Mouse (Mus musculus): ENCODE data around the gene Ip6k3. TPM values are rescaled to one million over a fixed set of nuclear protein-coding genes. Genes with fewer than 3 reads are reported as not detected.

Ip6k3 gene
- polyA plus RNA-seq (2015; fragmentation: Nextera tagmentation; extraction: Ambion mirVana) = 0.44 and 0.49 TPM in 2 replicates

DNA sequence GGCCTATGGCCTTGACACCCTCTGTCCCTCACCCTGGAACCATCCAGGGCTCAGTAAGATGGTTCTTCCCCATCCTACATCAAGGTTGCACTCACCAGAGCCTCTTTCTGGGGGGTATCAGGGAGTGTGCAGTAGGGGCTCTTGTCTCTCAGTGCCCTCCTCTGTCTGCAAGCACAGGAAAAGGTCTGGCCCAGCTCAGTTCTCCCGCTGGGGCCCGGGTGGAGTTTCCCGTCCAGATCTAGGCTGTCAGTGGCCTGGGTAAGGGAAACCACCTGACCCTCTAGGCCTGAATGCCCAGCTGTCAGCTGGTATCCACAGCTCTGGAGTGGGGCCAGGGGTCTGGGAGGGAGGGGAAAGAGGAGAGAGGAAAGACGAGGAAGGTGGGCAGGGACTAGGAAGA, at the start of gene Ip6k3:
TSS of gene Ip6k3 (minus strand) at position 251 of the 400 bp plus-strand sequence.
- no peak within 1 kb of the TSS for H3K4me3 ChIP-seq (ENCODE audit: low read length)
- no peaks in the 10 kb centered on the region for H3K36me3 ChIP-seq (ENCODE audit: control insufficient read depth, insufficient read depth)
- no peak within 1 kb of the TSS for H3K9ac ChIP-seq (ENCODE audit: low read length)
- WGBS = 28% methylated on average over 4 of the region's 4 CpGs
- no peaks in the 10 kb centered on the region for H3K9me3 ChIP-seq (replicated peaks; ENCODE audit: control insufficient read depth, low read length)
- H3K27ac ChIP-seq (ENCODE audit: low read length) = no peak within 1 kb of the TSS
- ATAC-seq (replicated peaks; ENCODE audit: extremely low read depth, insufficient read depth, low FRiP score) = peak; percentile 58; the same call in 1 of the 2 replicates
- H3K27me3 ChIP-seq (ENCODE audit: control insufficient read depth, insufficient read depth, low read length) = no peaks in the 10 kb centered on the region
- no peaks in the 10 kb centered on the region for H3K4me1 ChIP-seq (ENCODE audit: control insufficient read depth, insufficient read depth, low read length)
- H3K4me2 ChIP-seq (ENCODE audit: low read depth, low read length) = no peak within 1 kb of the TSS

DNA sequence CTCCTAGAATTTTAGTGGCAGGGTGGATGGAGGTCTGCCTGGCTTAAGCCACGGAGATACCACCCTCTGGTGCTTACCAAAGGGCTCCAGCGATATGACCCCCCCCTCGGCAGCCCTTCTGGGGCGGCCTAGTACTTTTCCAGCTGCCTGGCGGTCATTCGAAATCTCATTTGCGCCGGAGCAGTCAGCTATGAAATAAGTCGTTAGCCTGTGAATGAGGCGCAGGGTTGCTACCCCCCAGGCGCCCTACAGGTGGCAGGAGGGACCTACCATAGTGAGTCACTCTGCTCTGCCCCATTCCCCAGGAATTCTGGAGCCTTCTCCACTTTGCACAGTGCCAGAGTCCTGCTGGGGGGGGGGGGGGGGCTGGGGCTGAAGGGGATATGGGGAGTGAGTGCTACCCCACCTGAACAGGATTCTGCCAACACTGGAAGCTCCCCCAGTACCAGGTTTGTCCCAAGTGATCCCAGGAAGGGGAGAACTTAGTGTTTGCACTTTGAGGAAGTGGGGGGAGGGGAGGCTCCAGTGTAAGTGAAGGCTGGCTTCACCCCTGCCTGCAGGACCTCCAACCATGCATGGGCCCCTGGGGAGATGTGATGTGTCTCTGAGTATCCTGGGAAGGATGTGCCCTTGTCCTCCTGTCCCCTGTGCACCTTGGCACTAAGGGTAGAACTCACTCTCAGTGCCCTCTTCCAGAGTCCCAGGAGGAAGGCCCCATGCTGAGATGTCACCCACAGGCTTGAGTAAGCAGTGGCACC, 45.4 kb upstream of the Ip6k3 start:
- Histone ChIP-seq H3K4me2 (ENCODE audit: low read depth, low read length) (peak overlapping the region; percentile 16; the same call in 1 of the 2 replicates), H3K9me3 (replicated peaks; ENCODE audit: control insufficient read depth, low read length) (peaks cover 4% of the 10 kb centered on the region; the same call in 1 of the 2 replicates), H3K36me3 (ENCODE audit: control insufficient read depth, insufficient read depth) (no peaks in the 10 kb centered on the region), H3K27me3 (ENCODE audit: control insufficient read depth, insufficient read depth, low read length) (peaks cover 10% of the 10 kb centered on the region; the same call in 1 of the 2 replicates), H3K4me1 (ENCODE audit: control insufficient read depth, insufficient read depth, low read length) (no peaks in the 10 kb centered on the region; the same call in 1 of the 2 replicates), H3K27ac (ENCODE audit: low read length) (no peak overlapping the region), H3K9ac (ENCODE audit: low read length) (peak overlapping the region; percentile 34), H3K4me3 (ENCODE audit: low read length) (0 out of 2 replicates have a peak overlapping the region, but pooled peaks have one; percentile 9)
- ATAC-seq (replicated peaks; ENCODE audit: extremely low read depth, insufficient read depth, low FRiP score) = peak; percentile 80
- WGBS = 8% methylated on average over 11 of the region's 11 CpGs

DNA sequence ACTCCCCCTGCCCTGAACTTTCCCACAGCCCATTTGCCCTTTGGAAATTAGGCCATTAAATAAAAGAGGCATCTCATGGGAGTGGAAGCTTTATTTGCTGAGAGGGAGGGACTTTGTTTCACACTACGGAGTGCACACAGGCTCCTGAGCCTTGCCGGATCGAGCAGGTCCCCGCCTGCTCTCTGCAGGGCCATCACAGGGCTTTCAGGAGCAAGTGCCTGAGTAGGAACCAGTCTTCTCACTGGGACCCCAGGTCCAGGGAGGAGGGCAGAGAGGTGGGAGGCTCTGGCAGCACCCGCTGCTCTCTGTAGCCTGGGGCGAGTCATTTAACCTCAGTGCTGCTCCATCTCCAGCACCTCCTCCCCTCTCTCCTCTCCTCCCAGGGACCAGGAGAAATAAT, 44.4 kb upstream of the Ip6k3 start:
- ATAC-seq (replicated peaks; ENCODE audit: extremely low read depth, insufficient read depth, low FRiP score) = no peak
- no peaks in the 10 kb centered on the region; the same call in 1 of the 2 replicates for H3K4me1 ChIP-seq (ENCODE audit: control insufficient read depth, insufficient read depth, low read length)
- no peak overlapping the region for H3K4me3 ChIP-seq (ENCODE audit: low read length)
- H3K27me3 ChIP-seq (ENCODE audit: control insufficient read depth, insufficient read depth, low read length) = peaks cover 7% of the 10 kb centered on the region; the same call in 1 of the 2 replicates
- 62% methylated on average over 6 of the region's 6 CpGs for WGBS
- H3K9ac ChIP-seq (ENCODE audit: low read length) = no peak overlapping the region
- no peak overlapping the region for H3K27ac ChIP-seq (ENCODE audit: low read length)
- H3K9me3 ChIP-seq (replicated peaks; ENCODE audit: control insufficient read depth, low read length) = peaks cover 4% of the 10 kb centered on the region; the same call in 1 of the 2 replicates
- no peak overlapping the region for H3K4me2 ChIP-seq (ENCODE audit: low read depth, low read length)
- H3K36me3 ChIP-seq (ENCODE audit: control insufficient read depth, insufficient read depth) = no peaks in the 10 kb centered on the region

DNA sequence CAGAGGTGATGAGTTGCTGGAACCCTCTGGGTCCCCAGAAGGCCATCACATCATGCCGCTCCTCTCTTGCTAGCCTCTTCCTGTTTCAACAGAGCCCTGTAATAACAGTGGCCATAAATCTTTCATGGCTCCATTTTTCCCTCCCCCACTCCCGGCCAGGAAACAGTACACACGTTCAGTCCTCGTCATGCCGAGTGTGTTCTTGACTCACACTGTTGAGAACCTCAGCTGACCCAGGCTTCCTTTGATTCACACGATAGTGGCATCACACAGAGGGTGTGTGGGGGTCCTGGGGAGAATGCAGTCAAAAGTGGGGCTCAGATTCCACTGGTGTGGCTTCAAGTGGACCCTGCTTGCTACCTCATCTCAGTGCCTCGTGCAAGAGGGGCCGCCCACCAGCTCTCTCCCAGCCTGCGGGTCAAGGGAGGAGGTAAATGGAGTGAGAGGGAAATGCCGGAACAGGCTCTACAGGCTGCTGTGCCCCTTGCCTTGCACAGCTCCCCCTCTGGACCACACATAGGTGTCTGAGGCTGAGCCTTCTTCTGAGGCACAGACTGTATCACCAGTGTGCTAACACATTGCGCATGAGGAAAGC, 39.6 kb upstream of the Ip6k3 start:
- Histone ChIP-seq H3K36me3 (ENCODE audit: control insufficient read depth, insufficient read depth) (peaks cover 4% of the 10 kb centered on the region), H3K4me2 (ENCODE audit: low read depth, low read length) (no peak overlapping the region), H3K4me1 (ENCODE audit: control insufficient read depth, insufficient read depth, low read length) (peaks cover 8% of the 10 kb centered on the region), H3K9ac (ENCODE audit: low read length) (no peak overlapping the region), H3K9me3 (replicated peaks; ENCODE audit: control insufficient read depth, low read length) (peaks cover 4% of the 10 kb centered on the region; the same call in 1 of the 2 replicates), H3K27ac (ENCODE audit: low read length) (no peak overlapping the region), H3K4me3 (ENCODE audit: low read length) (no peak overlapping the region), H3K27me3 (ENCODE audit: control insufficient read depth, insufficient read depth, low read length) (peaks cover 7% of the 10 kb centered on the region; the same call in 1 of the 2 replicates)
- ATAC-seq (replicated peaks; ENCODE audit: extremely low read depth, insufficient read depth, low FRiP score) = no peak
- 50% methylated on average over 11 of the region's 11 CpGs for WGBS

DNA sequence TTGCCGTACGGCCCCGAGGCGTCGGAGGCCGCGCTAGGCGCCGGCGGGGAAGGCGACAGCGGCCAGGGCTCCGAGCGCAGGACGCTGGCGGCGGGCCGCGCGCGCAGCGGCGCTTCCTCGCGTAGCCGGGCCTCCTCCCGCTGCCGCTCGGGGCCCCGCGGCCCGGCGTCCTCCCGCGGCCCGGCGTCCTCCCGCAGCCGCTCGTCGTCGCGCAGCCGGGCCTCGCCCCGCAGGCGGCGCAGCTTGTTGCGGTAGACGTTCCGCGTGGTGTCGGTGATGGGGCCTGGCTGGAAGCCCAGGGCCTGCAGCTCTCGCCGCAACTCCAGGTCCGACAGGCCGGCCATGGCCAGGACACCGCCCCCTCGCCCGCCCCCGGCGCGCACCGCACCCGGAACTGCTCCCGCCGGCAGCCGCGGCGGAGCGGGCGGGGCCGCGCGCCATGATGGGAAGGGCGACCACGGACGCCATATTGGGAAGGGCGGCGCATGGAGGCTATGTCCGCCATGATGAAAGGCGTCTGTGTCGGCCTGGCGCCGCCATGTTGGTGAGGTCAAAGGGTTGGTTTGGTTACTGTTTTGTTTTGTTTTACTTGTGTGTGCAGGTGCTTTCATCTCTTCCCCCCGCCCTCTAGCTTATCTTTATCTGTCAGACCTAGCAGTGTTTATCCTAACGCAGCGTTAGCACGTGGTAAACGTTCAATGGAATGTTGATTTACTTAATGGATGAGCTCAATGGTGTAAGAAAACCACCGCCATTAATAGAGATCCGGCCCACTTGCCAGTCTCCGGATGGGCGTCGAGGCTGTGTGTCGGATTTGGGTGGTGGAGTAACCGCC, 36.7 kb upstream of the Ip6k3 start, which contains the start of gene Lemd2:
TSS of gene Lemd2 (minus strand) at position 395 of the 835 bp plus-strand sequence.
- peak; percentile 97 for ATAC-seq (replicated peaks; ENCODE audit: extremely low read depth, insufficient read depth, low FRiP score)
- WGBS = 4% methylated on average over 68 of the region's 97 CpGs
- Histone ChIP-seq H3K4me2 (ENCODE audit: low read depth, low read length) (peak within 1 kb of the TSS; percentile 74), H3K9ac (ENCODE audit: low read length) (peak within 1 kb of the TSS; percentile 85), H3K27ac (ENCODE audit: low read length) (peak within 1 kb of the TSS; percentile 89), H3K36me3 (ENCODE audit: control insufficient read depth, insufficient read depth) (peaks cover 12% of the 10 kb centered on the region), H3K4me3 (ENCODE audit: low read length) (peak within 1 kb of the TSS; percentile 73), H3K27me3 (ENCODE audit: control insufficient read depth, insufficient read depth, low read length) (0 out of 2 replicates have a peak, but pooled peaks cover 3% of the 10 kb centered on the region), H3K4me1 (ENCODE audit: control insufficient read depth, insufficient read depth, low read length) (peaks cover 8% of the 10 kb centered on the region), H3K9me3 (replicated peaks; ENCODE audit: control insufficient read depth, low read length) (0 out of 2 replicates have a peak, but pooled peaks cover 4% of the 10 kb centered on the region)

DNA sequence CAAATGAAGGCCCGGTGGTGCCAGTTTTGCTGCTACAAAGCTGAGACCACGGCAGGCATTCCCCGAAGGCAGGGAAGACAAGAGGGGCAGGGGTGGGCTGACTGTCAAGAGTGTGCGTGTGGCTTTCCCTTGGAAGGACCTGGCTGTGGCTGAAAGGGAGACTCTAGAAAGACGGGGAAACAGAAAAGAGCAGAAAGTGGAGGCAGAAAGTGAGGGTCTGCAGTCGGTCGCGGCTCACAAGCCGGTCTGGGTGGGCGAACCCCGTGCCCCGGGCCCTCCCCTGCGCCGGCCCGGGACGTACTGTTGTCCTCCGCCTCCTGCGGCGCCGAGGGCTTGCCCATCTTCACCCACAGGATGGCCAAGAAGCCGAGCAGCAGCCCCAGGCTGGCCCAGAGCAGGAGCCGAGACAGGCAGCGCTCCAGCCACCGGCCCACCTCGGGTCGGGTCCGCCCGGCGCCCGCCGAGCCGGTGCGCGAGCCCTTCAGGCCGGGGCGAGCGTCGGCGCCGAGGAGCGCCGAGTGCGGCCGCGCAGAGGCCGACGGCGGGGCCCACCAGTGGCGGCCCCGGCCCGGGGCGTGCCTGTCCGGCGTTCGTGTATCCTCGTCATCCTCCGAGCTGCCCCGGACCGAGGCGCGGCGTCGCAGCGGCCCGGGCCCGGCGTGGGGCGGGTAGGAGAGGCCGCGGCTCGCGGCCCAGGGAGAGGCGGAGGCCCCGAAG, 35.9 kb upstream of the Ip6k3 start:
- ATAC-seq (replicated peaks; ENCODE audit: extremely low read depth, insufficient read depth, low FRiP score) = no peak; the same call in none of the 2 replicates
- peaks cover 8% of the 10 kb centered on the region for H3K4me1 ChIP-seq (ENCODE audit: control insufficient read depth, insufficient read depth, low read length)
- H3K36me3 ChIP-seq (ENCODE audit: control insufficient read depth, insufficient read depth) = peaks cover 17% of the 10 kb centered on the region
- H3K9me3 ChIP-seq (replicated peaks; ENCODE audit: control insufficient read depth, low read length) = 0 out of 2 replicates have a peak, but pooled peaks cover 4% of the 10 kb centered on the region
- H3K4me2 ChIP-seq (ENCODE audit: low read depth, low read length) = peak overlapping the region; percentile 74
- 0 out of 2 replicates have a peak, but pooled peaks cover 3% of the 10 kb centered on the region for H3K27me3 ChIP-seq (ENCODE audit: control insufficient read depth, insufficient read depth, low read length)
- H3K9ac ChIP-seq (ENCODE audit: low read length) = peak overlapping the region; percentile 85
- H3K27ac ChIP-seq (ENCODE audit: low read length) = peak overlapping the region; percentile 89
- H3K4me3 ChIP-seq (ENCODE audit: low read length) = peak overlapping the region; percentile 73
- WGBS = under 1% methylated on average over 58 of the region's 74 CpGs

DNA sequence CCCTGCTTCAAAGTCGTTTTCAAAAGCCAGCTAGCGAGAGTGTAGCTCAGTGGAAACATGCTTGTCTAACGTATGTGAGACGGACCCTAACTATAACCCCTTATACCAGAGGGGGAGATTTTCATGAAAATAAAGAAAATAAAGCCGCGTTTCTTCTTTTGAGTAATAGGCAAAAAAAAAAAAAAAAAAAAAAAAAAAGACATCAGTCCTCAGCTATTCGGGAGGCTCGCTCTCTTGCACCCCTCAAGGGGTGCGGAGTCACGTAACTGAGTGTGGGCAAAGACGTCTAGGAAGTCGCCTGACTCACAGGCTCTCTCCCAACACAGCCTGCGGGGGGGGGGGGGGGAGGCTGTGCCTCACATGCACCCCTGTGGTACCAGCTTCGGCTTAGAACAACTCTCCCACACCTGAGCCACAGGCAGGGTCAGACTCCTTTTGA, 35.3 kb upstream of the Ip6k3 start:
- H3K27ac ChIP-seq (ENCODE audit: low read length) = peak overlapping the region; percentile 89
- H3K4me3 ChIP-seq (ENCODE audit: low read length) = peak overlapping the region; percentile 73
- H3K4me1 ChIP-seq (ENCODE audit: control insufficient read depth, insufficient read depth, low read length) = peaks cover 8% of the 10 kb centered on the region
- H3K36me3 ChIP-seq (ENCODE audit: control insufficient read depth, insufficient read depth) = peaks cover 20% of the 10 kb centered on the region
- no peak for ATAC-seq (replicated peaks; ENCODE audit: extremely low read depth, insufficient read depth, low FRiP score)
- H3K9me3 ChIP-seq (replicated peaks; ENCODE audit: control insufficient read depth, low read length) = 0 out of 2 replicates have a peak, but pooled peaks cover 4% of the 10 kb centered on the region
- H3K9ac ChIP-seq (ENCODE audit: low read length) = peak overlapping the region; percentile 85
- H3K27me3 ChIP-seq (ENCODE audit: control insufficient read depth, insufficient read depth, low read length) = 0 out of 2 replicates have a peak, but pooled peaks cover 3% of the 10 kb centered on the region
- H3K4me2 ChIP-seq (ENCODE audit: low read depth, low read length) = peak overlapping the region; percentile 74
- 42% methylated on average over 14 of the region's 14 CpGs for WGBS

DNA sequence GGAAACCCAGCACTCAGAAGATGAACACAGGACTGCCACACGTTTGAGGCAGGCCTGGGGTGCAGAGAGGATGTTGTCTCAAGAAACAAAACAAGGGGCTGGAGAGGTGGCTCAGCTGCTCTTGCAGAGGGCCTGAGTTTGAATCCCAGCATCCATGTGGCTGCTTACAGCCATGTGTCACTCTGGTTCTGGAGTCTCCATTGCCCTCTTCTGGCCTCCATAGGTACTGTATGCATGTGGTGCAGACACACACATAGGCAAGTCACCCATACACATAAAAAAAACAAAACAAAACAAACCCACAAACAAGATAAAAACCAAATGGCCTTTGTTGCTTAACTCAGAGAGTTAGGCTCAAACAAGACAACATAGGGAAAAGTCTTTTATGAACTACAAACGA, 34.4 kb upstream of the Ip6k3 start:
- 0 out of 2 replicates have a peak, but pooled peaks cover 4% of the 10 kb centered on the region for H3K9me3 ChIP-seq (replicated peaks; ENCODE audit: control insufficient read depth, low read length)
- 90% methylated on average over 2 of the region's 2 CpGs for WGBS
- no peak overlapping the region for H3K9ac ChIP-seq (ENCODE audit: low read length)
- H3K4me1 ChIP-seq (ENCODE audit: control insufficient read depth, insufficient read depth, low read length) = peaks cover 8% of the 10 kb centered on the region
- ATAC-seq (replicated peaks; ENCODE audit: extremely low read depth, insufficient read depth, low FRiP score) = no peak
- peaks cover 22% of the 10 kb centered on the region for H3K36me3 ChIP-seq (ENCODE audit: control insufficient read depth, insufficient read depth)
- no peak overlapping the region for H3K27ac ChIP-seq (ENCODE audit: low read length)
- no peak overlapping the region for H3K4me3 ChIP-seq (ENCODE audit: low read length)
- H3K27me3 ChIP-seq (ENCODE audit: control insufficient read depth, insufficient read depth, low read length) = 0 out of 2 replicates have a peak, but pooled peaks cover 3% of the 10 kb centered on the region
- H3K4me2 ChIP-seq (ENCODE audit: low read depth, low read length) = no peak overlapping the region
